Mouse (Mus musculus) testis, adult 2 months (tissue): Measurements from ENCODE around the gene Usp29. TPM values are rescaled to one million over a fixed set of nuclear protein-coding genes. Genes with fewer than 3 reads are reported as not detected.
"Not testable (repeated sequence)": the region's sequence is repeated elsewhere in the genome, so short reads cannot be mapped to it uniquely, and the experiment has no call there.

Experiments used
- H3K27ac ChIP-seq: fragments of 200-500 bp; 2 replicates; pipeline ENCODE4 v1.5.1; 2012; ENCODE audit warnings: low read depth, low read length; ENCODE audit not compliant: control insufficient read depth, insufficient read depth
- H3K27me3 ChIP-seq: fragments of 200-500 bp; 2 replicates; pipeline ENCODE4 v1.6.1; 2012; ENCODE audit warnings: mild to moderate bottlenecking, low read length, moderate library complexity; ENCODE audit not compliant: control insufficient read depth, insufficient read depth
- H3K36me3 ChIP-seq: fragments of 200-500 bp; 2 replicates; pipeline ENCODE4 v1.6.1; 2012; ENCODE audit warnings: mild to moderate bottlenecking, low read length; ENCODE audit not compliant: control insufficient read depth, insufficient read depth
- H3K4me1 ChIP-seq: fragments of 200-500 bp; 2 replicates; pipeline ENCODE4 v1.6.1; 2012; ENCODE audit warnings: low read length; ENCODE audit not compliant: control insufficient read depth, insufficient read depth
- H3K4me3 ChIP-seq: fragments of 200-500 bp; 2 replicates; pipeline ENCODE4 v1.5.1; 2012; ENCODE audit warnings: low read depth, mild to moderate bottlenecking, low read length, moderate library complexity, mixed read lengths; ENCODE audit not compliant: control insufficient read depth
- CTCF ChIP-seq: fragments of 200-500 bp; IDR thresholded peaks from 2 replicates; pipeline ENCODE4 v1.5.1; 2012; ENCODE audit warnings: low read depth, mild to moderate bottlenecking, inconsistent platforms, low read length, moderate library complexity; ENCODE audit not compliant: control insufficient read depth, insufficient read depth, insufficient replicate concordance
- POLR2A ChIP-seq: fragments of 200-500 bp; IDR thresholded peaks from 2 replicates; pipeline ENCODE4 v1.6.1; 2012; ENCODE audit warnings: low read depth, mild to moderate bottlenecking, inconsistent platforms, low read length, moderate library complexity; ENCODE audit not compliant: control insufficient read depth
- polyA plus RNA-seq: library from polyadenylated mRNA; depleted of rRNA; stranded (reverse); fragments of >200 nt; gene quantifications from 2 replicates; pipeline ENCODE4 v1.2.3, GENCODE M21; 2012; rRNA removed

Gene Usp29
- polyA plus RNA-seq, 1 experiment = 0.26 TPM

- Histone ChIP-seq H3K27me3 (no peaks in the 10 kb centered on the region), H3K27ac (no peak overlapping the region), H3K4me3 (no peak overlapping the region), H3K4me1 (peaks cover 6% of the 10 kb centered on the region), H3K36me3 (no peaks in the 10 kb centered on the region)
- TF ChIP-seq POLR2A = no peak
- no peak for TF ChIP-seq CTCF
Observed at GRCm38 (mm10) chr7:6973566-6973965, 243.2 kb downstream of the Usp29 start.

GRCm38 (mm10) chr7:6976890-6977289, 246.5 kb downstream of the Usp29 start:
- TF ChIP-seq CTCF = no peak
- no peak for TF ChIP-seq POLR2A
- Histone ChIP-seq H3K36me3 (no peaks in the 10 kb centered on the region), H3K4me3 (peak overlapping the region; percentile 92), H3K27me3 (no peaks in the 10 kb centered on the region), H3K4me1 (peaks cover 6% of the 10 kb centered on the region), H3K27ac (no peak overlapping the region)

GRCm38 (mm10) chr7:6995251-6995650, 264.9 kb downstream of the Usp29 start, which contains the start of gene Aurkc:
Gene Aurkc (plus strand): TSS chr7:6995300.
- H3K36me3 ChIP-seq, H3K4me1 ChIP-seq, H3K27me3 ChIP-seq, H3K27ac ChIP-seq: not testable (repeated sequence)
- H3K4me3 ChIP-seq = peak within 1 kb of the TSS; percentile 70

GRCm38 (mm10) chr7:6998914-6999313, 268.5 kb downstream of the Usp29 start:
- not testable (repeated sequence) for H3K4me3 ChIP-seq, H3K27me3 ChIP-seq

GRCm38 (mm10) chr7:7005441-7005840, 275.1 kb downstream of the Usp29 start:
- not testable (repeated sequence) for H3K27me3 ChIP-seq, H3K27ac ChIP-seq, H3K4me3 ChIP-seq, H3K4me1 ChIP-seq, H3K36me3 ChIP-seq

More at GRCm38 (mm10) chr7:6998914-6999313, 268.5 kb downstream of the Usp29 start:
- not testable (repeated sequence) for H3K27ac ChIP-seq, H3K36me3 ChIP-seq, H3K4me1 ChIP-seq

Other genes starting within 250 kb of the Usp29 start
- gene Olfr5, start 243.6 kb upstream of the Usp29 start, polyA plus RNA-seq = 0.16 and 0.20 TPM in 2 replicates
- 0.11 TPM in 1 of 2 replicates, not detected in the other for gene Olfr1347, start 230.8 kb upstream of the Usp29 start, polyA plus RNA-seq
- gene Olfr1348, start 221.8 kb upstream of the Usp29 start, polyA plus RNA-seq = not detected in 2 replicates
- 0.79 and 0.86 TPM in 2 replicates for gene Olfr1349, start 207.6 kb upstream of the Usp29 start, polyA plus RNA-seq
- gene Olfr1350, start 165.7 kb upstream of the Usp29 start, polyA plus RNA-seq = 0.12 TPM in 1 of 2 replicates, not detected in the other
- gene Zim1, start 34.1 kb upstream of the Usp29 start, polyA plus RNA-seq = 0.07 and 0.21 TPM in 2 replicates
- 1.4 and 1.7 TPM in 2 replicates for gene Peg3, start 147 bp upstream of the Usp29 start, polyA plus RNA-seq